Mouse (Mus musculus): ENCODE measurements around the gene Lim2.
"Not testable (repeated sequence)": the region's sequence is repeated elsewhere in the genome, so short reads cannot be mapped to it uniquely, and the experiment has no call there.

The Lim2 gene

DNA sequence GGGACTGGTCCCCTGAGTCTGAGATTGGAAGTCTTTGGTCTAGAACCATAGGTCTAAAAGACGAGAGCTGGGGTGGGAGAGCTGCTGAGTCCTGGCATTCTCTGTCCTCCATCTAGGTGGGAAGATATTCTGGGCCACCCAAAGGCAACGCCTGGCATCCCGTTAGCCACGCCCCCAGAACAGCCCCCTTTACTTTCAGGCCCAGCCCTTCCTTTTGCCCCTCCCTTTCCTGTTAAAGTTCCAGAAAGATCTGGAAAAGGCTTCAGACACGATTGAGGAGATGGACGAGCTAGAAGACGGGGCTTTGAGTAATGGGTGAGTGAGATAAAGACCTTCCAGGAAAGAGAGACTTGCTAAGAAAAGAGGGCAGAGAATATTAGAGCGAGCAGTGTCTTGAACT lies at the start of gene Lim2:
Gene Lim2, plus strand, starts transcription at position 265 of the 400 bp plus-strand sequence.
- no peak for DNase-seq (ENCODE audit: low read depth, low spot score)

DNA sequence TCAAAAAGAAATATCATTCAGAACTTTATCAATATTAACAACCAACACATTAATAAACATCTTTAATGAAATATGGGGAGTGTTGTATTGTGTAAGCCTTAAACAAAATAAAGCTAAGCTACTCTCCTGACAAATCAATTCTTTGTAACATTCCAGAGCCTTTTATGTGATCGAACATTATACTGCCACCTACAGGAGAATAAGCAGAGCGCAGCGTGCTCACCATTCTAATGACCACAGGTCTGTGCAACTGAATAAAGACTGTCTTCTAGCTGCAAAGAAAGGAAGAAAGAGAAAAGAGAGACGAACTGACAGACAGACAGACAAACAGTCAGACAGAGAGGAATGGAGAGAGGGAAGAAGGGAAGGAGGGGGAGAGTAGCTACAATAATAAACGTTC lies 49.2 kb upstream of the Lim2 start:
- peak; percentile 19 for DNase-seq (ENCODE audit: low read depth, low spot score)

DNA sequence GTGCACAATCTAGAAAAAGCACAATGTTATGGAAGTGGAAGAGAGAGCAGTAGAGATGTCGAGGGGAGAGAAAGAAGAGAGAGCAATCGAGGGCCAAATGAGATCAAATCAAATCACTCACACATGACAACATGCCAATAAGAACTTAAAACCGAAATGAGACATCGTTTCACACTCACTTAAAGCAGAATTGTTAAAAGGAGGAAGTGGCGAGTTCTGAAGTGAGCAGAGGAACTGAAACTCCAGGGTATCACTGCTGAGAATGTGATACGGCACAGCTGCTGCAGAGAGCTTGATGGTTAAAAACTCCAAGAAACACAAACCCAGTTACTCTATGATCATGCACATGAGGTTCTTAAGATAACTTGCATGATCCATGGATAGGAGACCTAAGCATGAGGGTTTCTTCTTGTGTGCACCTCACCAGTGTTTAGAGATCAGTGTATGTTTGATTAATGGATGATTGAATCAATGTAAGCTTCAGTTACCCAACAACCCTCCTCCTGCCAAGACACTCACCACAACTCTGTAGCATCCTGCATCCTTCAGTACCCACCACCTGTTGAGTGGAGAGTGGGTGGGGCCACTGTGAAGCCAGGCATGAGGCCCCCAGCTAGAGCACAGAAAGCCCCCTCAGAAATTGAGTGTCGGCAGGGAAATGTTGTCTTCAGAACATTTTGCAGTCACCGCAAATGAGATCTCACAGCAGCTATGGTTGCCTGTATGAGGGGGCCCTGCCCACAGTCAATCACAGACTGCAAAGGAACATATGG lies 34.9 kb upstream of the Lim2 start:
- DNase-seq (ENCODE audit: low read depth, low spot score), result no peak

DNA sequence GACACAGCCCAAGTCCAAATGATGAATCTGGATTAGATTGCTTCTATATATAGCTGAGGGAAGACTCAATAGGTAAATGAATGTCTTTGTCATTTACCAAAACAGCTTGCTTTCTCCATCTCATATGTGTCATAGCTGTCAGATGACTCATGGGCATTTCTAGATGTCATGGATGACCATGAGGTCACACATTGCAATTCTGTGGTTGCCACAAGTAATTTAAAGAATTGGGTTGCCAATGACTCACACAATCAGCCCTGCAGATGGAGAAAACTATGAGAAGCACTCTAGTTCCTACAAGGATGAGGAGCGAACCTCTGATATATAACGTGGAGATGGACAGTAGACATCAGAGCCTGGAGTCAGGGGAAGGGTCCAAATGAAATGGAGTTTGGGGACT lies 28.0 kb upstream of the Lim2 start:
- DNase-seq (ENCODE audit: low read depth, low spot score), result no peak

DNA sequence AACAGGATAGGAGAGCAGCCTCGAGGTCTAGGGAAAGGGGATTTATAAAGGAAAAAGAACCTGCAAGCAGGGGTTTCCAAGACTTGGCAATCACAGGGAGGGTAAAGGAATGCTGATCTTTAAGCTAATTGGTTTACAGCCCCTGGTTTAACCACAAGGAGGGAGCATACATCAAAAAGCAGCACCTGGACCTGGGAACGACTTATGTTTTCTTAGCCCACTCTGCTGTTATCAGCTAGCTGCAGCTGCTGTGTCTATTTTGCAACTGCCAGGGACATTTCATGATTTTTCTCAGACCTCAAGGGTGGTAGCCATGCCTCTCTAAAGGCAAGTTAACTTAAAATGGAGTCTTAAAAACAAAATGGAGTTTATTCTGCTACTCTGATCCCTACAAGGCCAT lies 24.8 kb upstream of the Lim2 start:
- no peak for DNase-seq (ENCODE audit: low read depth, low spot score)

DNA sequence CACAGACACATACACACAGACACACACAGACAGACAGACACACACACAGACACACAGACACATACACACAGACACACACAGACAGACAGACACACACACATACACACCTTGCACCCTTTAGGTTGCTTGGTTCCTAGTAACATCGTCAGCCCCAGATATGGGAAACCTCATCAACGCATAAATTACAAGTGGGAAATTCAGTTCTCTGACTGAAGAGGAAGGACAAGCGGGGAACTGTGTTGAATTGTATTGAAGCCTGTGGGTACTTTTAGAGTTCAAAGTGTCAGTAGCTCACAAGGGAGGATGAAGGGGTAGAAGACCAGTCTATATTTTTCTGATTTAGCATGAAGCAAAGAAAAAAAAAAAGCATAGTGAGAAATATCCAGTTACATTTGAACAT lies 19.9 kb upstream of the Lim2 start:
- no peak for DNase-seq (ENCODE audit: low read depth, low spot score)

DNA sequence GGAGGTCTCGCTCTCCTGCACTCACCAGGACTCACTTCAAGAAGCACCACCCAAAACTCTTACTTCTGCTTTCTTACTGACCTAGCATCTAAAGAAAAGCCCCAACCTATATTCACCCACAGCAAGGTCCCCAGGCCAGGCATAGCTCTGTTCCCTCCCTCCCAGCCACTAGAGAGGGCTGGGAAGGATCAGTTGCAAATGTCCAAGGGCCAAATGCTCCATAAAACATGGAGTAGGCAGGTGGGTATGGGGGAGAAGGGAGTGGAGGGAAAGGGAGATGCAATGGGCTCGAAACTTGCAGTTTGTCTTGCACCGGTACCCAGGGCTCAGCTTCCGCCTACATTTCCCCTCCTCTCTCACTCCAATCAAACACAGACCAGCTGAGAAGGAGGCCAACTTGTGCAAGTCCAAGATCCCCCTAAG lies 19.3 kb upstream of the Lim2 start, which contains the start of gene Siglecg:
Gene Siglecg, plus strand, starts transcription at position 74 of the 423 bp plus-strand sequence.
- no peak for DNase-seq (ENCODE audit: low read depth, low spot score)

DNA sequence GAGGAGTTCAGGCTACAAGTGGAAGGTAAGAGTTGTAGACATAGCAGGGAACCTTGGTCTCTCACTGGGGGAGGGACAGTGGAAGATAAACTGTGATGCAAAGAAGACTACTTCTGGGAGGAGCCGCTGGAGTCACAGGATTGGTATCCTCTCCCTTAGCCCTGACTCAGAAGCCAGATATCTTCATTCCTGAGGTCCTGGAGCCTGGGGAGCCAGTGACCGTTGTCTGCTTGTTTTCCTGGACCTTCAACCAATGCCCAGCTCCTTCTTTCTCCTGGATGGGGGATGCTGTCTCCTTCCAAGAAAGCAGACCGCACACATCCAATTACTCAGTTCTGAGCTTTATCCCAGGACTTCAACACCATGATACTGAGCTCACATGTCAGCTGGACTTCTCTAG lies 18.4 kb upstream of the Lim2 start:
- DNase-seq (ENCODE audit: low read depth, low spot score), result no peak

DNA sequence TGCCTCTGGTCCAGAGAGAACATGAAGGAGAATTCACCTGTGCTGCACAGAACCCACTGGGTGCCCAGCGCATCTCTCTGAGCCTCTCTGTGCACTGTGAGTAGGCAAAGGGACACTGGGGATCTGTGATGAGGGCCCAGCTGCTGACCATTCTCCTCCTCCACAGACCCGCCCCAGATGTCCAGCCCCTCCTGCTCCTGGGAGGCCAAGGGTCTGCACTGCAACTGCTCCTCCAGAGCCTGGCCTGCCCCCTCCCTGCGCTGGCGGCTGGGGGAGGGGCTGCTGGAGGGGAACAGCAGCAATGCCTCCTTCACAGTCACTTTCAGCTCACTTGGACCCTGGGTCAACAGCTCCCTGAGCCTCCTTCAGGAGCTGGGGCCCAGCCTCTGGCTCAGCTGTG lies 15.7 kb upstream of the Lim2 start:
- not testable (repeated sequence) for DNase-seq (ENCODE audit: low read depth, low spot score)

DNA sequence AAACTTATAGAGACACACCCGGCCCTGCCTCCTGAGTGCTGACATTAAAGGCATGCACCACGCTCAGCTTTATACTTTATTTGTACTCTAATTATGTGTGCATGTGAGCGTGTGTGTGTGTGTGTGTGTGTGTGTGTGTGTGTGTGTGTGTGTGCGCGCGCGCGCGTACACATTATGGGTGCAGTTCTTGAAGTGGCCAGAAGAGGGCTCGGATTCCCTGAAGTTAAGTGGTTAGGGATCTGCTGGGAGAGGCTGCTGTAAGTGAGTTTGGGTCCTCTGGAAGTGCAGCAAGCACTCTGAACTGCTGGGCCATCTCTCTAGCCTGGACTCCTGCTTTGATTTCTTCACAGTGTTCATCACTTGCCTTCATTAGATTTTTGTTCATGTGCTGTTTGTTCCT lies 10.2 kb upstream of the Lim2 start:
- no peak for DNase-seq (ENCODE audit: low read depth, low spot score)

DNA sequence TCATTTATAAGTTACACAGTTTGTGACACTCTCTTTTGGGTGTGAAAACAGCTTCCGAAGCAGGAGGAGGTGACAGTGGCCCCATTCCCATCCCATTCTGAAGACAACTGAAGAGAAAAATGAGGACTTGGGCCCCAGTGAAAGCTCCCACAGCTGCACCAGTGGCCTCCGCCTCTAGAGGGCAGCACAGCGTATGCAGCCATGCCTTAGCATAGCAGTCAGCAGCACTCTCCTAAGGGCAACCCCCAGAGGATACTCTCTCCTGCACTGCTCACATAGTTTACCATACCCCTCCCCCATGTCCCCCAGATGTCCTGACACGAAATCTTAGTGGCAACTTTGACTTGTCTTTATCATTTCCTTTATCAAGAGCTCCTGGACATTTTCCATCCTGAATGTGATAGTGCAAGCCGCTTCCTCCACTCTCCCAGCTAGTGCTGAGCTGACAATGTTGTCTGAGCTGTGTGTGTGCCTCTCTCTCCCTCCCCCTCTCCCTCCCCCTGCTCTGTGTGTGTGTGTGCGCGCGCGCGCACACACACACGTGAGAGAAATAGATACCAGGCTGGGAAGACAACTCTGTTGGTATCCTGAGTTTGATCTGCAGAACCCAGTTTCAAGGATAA lies 4.4 kb upstream of the Lim2 start:
- peak; percentile 54 for DNase-seq (ENCODE audit: low read depth, low spot score)

DNA sequence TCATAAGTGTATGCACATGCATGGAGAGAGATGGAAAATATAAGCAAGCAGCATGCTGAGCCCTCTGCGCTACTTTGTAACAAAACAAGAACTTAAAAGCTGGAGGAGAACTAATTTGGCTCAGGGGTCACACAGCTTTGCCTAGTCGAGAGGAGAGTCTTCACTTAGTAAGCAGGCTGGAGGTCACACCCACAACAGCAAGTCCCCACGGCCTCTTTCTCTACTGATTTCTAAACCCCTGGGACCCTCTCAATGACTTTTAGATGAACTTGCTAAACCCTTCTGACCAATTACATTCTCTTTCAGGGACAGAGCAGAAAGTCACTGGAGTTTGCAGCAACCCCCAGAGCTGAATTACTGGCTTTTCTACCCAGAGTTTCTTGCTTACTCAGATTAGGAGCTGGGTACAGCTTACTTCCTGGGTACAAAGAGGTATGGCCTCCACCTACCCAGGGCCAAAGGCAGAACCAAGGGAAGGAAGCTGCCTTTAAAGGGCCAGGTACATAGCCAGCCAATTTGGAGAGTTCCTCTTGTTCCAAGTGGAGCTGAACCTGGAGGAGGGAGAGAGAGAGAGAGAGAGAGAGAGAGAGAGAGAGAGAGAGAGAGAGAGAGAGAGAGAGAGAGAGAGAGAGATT lies 3.4 kb upstream of the Lim2 start:
- DNase-seq (ENCODE audit: low read depth, low spot score), result no peak

DNA sequence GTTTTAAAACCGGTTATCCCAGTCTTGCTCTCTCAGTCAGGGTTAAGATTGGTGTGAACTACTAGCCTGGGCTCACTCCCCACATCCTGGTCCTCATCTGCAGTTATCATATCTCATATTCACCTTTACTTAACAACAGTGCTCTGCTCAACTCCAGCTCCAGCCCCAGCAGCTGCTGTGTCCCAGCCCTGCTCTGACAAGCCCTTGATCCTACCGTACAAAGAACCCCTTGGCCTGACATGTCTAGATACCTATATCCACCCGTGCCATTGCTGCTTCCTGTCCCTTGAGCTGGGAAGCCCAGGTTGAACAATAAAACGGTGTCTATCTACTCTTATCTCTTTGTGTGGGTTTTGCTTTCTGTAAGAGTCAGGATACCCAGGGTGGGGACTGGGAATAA lies 2.0 kb downstream of the Lim2 start:
- no peak for DNase-seq (ENCODE audit: low read depth, low spot score)

DNA sequence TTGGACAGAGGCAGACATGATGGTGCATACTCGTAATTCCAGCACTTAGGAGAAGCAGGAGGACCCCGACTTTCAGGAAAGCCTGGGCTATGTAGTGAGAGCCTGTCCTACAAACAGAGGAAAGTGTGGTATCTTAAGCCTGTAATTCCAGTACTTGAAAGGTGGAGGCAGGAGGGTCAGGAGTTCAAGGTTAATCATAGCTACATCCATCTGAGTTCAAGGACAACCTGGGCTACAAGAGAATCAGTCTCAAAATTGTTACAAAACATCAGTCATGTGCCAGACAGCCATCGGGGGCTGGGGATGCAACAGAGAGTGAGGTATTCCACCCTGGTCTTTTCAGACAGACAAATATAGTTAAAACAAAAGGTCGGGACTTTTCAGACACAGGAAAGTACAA lies 5.4 kb downstream of the Lim2 start:
- no peak for DNase-seq (ENCODE audit: low read depth, low spot score)

DNA sequence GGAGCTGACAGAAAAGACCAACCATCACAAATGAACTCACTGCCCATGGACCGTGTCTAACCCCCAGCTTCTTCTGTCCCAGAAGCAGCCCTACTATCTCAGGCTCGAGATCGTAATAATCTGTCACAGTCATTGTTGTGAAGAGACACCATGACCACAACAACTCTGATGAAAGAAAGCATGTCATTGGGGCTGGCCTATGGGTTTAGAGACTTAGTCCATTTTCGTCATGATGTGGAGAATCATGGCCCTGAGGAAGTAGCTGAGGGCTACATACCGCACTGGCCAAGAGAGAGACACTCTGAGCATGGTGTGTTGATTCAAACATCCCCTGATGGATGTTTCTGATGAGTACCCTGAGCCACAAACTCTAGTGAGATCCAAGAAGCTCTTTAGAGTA lies 7.2 kb downstream of the Lim2 start:
- DNase-seq (ENCODE audit: low read depth, low spot score), result no peak

DNA sequence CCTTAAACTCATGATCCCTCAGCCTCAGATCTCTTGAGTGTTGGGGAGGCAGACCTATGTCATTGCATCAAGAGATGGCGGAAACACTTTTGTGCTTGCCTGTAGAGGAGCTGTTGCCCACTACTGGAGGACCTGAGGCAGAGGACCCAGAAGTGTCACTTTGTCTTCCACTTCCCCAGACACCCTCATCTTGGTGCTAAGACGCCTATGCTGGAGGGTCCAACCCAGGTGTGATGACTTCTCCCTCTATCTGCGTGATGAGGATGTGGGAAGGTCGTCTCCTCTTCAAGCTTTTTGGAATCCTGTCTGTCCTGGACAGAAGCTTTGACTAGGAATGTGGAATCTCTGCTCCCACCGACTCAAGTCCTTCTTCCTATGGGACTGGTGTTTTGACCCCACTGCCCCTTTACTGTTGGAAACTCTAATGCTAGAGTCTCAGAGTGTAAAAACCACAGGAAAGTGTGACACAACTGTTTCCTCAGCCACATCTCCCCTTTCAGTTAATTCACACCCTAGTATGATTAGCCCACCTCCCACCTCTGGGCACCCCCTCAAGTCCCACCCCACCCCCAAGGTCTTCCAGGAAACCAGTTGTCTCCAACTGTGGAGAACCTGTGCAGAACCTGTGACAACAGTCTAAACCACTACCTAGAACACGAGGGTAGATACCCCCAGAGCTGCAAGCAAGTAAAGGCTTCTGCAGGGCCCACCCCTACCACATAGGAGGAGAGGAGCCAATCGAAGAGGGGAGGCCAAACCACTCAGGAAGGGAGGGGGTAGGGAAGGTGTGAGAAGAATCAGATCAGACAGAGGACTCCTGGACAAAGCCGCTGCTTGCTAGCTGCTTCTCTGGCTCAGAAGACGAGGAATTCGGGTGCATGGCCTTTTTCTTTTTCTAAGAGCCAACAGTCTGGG lies 9.1 kb downstream of the Lim2 start, which contains the start of gene Nkg7:
Gene Nkg7, plus strand, starts transcription at position 733 of the 915 bp plus-strand sequence.
- no peak for DNase-seq (ENCODE audit: low read depth, low spot score)

DNA sequence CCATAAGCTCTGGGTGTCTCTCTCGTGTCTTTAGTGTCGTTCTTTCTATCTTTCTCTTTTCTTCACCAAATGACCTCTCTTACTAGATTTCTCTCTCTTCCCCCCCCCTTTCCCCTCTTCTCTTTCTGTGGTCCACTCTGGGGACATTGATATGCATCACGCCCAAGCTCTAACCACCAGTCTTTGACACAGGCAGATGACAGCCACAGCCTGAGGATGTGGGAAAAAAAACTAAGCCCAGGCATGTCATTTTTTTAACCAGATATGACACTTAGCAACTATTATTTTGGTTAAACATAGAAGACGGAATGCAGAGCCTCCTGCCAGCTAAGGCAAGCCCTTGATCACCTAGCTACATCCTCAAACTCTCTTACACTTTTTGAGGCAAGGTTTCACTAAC lies 11.1 kb downstream of the Lim2 start:
- DNase-seq (ENCODE audit: low read depth, low spot score), result no peak

DNA sequence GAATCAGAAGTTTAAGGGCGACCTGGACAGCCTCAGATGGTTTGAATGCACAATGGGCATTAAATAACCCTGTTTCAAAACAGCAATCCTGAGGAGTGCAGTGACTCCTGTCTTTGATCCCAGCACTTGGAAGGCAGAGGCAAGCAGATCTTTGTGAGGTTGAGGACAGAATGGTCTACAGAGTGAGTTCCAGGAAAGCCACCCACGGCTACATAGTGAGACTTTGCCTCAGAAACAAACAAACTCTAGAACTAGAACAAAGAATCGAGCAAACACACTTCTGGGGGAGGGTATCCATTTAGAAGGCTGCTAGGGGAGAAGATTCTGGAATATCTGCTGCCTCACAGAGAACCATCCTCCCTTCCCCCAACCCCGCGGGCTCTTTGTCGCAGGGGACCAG lies 13.0 kb downstream of the Lim2 start, which contains the start of gene Cldnd2:
Gene Cldnd2, plus strand, starts transcription at position 301 of the 400 bp plus-strand sequence.
- no peak for DNase-seq (ENCODE audit: low read depth, low spot score)

DNA sequence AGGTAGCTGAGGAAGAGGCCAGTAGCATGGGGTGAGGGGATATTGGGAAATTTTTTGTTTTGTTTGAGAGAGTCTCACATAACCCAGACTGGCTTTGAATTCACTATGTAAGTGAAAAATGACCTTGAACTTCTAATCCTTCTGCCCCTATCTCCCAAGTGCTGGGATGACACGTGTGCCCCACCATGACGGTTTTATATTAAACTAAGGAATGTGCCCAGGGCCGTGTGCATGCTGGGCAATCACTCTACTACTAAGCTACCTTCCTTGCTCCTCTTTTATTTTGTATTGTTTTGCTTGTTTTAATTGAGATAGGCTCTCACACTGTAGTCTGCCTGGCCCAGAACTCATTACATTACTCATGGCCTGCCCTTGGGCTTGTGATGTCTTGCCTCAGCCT lies 13.6 kb downstream of the Lim2 start:
- DNase-seq (ENCODE audit: low read depth, low spot score), result no peak

DNA sequence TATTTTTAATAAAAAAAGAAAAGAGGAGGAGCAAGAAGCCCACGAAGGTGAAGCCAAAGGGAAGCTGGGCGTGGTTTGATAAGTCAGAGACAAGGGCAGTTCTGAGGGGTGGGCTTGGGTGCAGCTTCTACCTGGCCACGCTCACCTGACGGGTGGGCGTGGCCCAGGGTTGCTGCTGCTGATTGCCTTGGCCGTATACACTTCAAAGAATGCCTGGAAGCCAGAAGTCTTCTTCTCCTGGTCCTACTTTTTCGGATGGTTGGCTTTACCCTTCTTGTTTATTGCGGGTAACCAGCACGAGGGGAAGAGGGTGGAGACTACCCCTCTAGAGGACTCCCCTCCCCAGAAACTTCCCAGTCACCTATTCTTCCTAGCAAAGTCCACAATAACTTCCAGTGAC lies 15.2 kb downstream of the Lim2 start:
- DNase-seq (ENCODE audit: low read depth, low spot score), result no peak

DNA sequence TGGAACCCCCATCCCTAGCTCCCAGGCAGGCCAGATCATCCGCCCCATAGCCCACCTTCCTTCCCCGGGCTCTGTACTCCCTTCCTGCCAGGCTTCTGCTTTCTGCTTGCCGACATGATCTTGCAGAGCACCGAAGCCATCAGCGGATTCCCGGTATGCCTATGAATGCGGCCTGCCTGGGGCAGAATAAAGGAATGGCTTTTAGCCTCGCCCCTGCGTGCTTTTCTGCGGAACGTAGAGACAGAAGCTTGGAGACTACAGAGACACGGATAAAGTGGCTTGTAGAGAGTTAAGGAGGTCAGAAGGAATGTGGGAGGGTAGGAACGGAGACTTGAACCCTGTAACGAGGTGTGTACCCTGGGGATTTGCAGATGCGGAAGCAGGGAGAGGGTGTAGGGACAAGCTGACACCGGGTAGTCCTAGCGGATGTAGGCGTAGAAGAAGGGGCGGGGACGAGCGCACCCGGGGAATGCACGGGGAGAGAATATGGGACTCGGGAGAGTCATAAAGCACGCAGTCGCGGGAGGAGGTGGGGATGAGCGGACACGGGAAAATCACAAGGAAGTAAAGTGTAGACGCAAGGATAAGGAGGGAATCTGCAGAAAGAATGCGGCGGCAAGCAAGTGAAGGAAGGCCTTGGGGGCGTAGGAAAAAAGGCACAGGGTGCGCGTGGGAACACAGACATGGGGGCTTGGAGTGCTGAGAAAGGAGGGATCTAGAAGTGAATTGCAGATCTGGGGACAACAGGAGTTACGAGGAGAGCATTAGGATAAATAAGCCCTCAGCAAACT lies 15.9 kb downstream of the Lim2 start:
- DNase-seq (ENCODE audit: low read depth, low spot score), result peak; percentile 24
